Mouse (Mus musculus) G1E (cell line): ENCODE measurements around the gene Retreg2. TPM values are rescaled to one million over a fixed set of nuclear protein-coding genes. Genes with fewer than 3 reads are reported as not detected.

Experiments used
- ATAC-seq: 2 replicates; pipeline ENCODE4 v1.8.0; 2016; ENCODE audit warnings: mild to moderate bottlenecking; ENCODE audit not compliant: insufficient number of reproducible peaks, poor library complexity, low FRiP score, severe bottlenecking; ENCODE audit errors: extremely low read depth
- DNase-seq: peaks from one replicate; pipeline ENCODE4 v3.0.0; 2012; ENCODE audit warnings: low spot score
- H3K27me3 ChIP-seq: 2 replicates; pipeline ENCODE4 v1.6.1; 2012; ENCODE audit warnings: mild to moderate bottlenecking, low read length, inconsistent platforms; ENCODE audit not compliant: insufficient read depth
- H3K36me3 ChIP-seq: replicated peaks from 2 replicates; pipeline ENCODE3; 2012; ENCODE audit warnings: mild to moderate bottlenecking, inconsistent platforms
- H3K4me1 ChIP-seq: 2 replicates; pipeline ENCODE4 v1.6.1; 2012; ENCODE audit warnings: low read depth, low read length, inconsistent platforms, mixed read lengths; ENCODE audit not compliant: insufficient read depth
- H3K4me3 ChIP-seq: 2 replicates; pipeline ENCODE4 v1.5.1; 2012; ENCODE audit warnings: low read depth, mild to moderate bottlenecking, inconsistent platforms, low read length, moderate library complexity, mixed read lengths
- H3K9me3 ChIP-seq: replicated peaks from 2 replicates; pipeline ENCODE4 v1.6.1; 2012; ENCODE audit warnings: inconsistent platforms
- CTCF ChIP-seq: IDR thresholded peaks from 2 replicates; pipeline ENCODE4 v1.5.1; 2012; ENCODE audit warnings: low read depth, low read length, inconsistent platforms, mixed read lengths
- GATA1 ChIP-seq: IDR thresholded peaks from 2 replicates; pipeline ENCODE4 v1.6.1; 2012; ENCODE audit warnings: borderline replicate concordance, low read length, inconsistent platforms, mixed read lengths
- GATA2 ChIP-seq: IDR thresholded peaks from 2 replicates; pipeline ENCODE4 v1.6.1; 2012; ENCODE audit warnings: low read depth, low read length, inconsistent platforms, borderline replicate concordance
- POLR2AphosphoS5 ChIP-seq: IDR thresholded peaks from 2 replicates; pipeline ENCODE4 v1.6.1; 2012; ENCODE audit warnings: low read depth, low read length, inconsistent platforms; ENCODE audit not compliant: insufficient replicate concordance
- TAL1 ChIP-seq: conservative IDR thresholded peaks from 2 replicates; pipeline ENCODE4 v1.6.1; 2012; ENCODE audit warnings: low read depth, low read length, inconsistent platforms, mixed read lengths
- polyA plus RNA-seq: library from polyadenylated mRNA; stranded (reverse); fragments of >175 nt; gene quantifications from 2 replicates; pipeline ENCODE4 v1.2.3, GENCODE M21; 2012
- total RNA-seq, 2 experiments: library from RNA; stranded (forward) in 1 of 2; stranded (reverse) in 1 of 2; fragments of 200-1000 nt in 1 of 2; fragments of >200 nt in 1 of 2; fragmentation: Nextera tagmentation in 1 of 2; gene quantifications; 2 replicates each; pipeline ENCODE4 v1.2.3; 2014 to 2017

Retreg2 gene
- total and polyA plus RNA-seq, 3 experiments = 93.8 to 111 (median 101) TPM

- DNase-seq (no peak), ATAC-seq (no peak)
- peak overlapping the region; percentile 59; the same call in 1 of the 2 replicates for H3K4me3 ChIP-seq
- no peaks in the 10 kb centered on the region for H3K36me3 ChIP-seq
- no peaks in the 10 kb centered on the region for H3K27me3 ChIP-seq
- no peaks in the 10 kb centered on the region for H3K9me3 ChIP-seq
- peaks cover 53% of the 10 kb centered on the region for H3K4me1 ChIP-seq
- TF ChIP-seq POLR2AphosphoS5 = no peak
- no peak for TF ChIP-seq CTCF
- TF ChIP-seq TAL1 = no peak
- TF ChIP-seq GATA2 = no peak
- TF ChIP-seq GATA1 = no peak
Observed at GRCm38 (mm10) chr1:75160256-75160617, 17.7 kb downstream of the Retreg2 start.

GRCm38 (mm10) chr1:75168093-75168471 lies 25.5 kb downstream of the Retreg2 start:
- H3K36me3 ChIP-seq = peaks cover 38% of the 10 kb centered on the region
- TF ChIP-seq POLR2AphosphoS5 (no peak), GATA1 (no peak), GATA2 (no peak), CTCF (no peak), TAL1 (no peak)
- peaks cover 50% of the 10 kb centered on the region for H3K4me1 ChIP-seq
- no peaks in the 10 kb centered on the region for H3K9me3 ChIP-seq
- DNase-seq (no peak), ATAC-seq (no peak)
- H3K4me3 ChIP-seq = peak overlapping the region; percentile 74
- H3K27me3 ChIP-seq = no peaks in the 10 kb centered on the region

- Histone ChIP-seq H3K9me3 (no peaks in the 10 kb centered on the region), H3K36me3 (peaks cover 45% of the 10 kb centered on the region), H3K4me3 (peak within 1 kb of the TSS; percentile 74), H3K27me3 (no peaks in the 10 kb centered on the region), H3K4me1 (peaks cover 50% of the 10 kb centered on the region)
- DNase-seq (peak; percentile 97), ATAC-seq (peak; percentile 92)
- TF ChIP-seq GATA2 (no peak), GATA1 (no peak), TAL1 (no peak), POLR2AphosphoS5 (no peak), CTCF (no peak)
Observed at GRCm38 (mm10) chr1:75168472-75169464, 26.2 kb downstream of the Retreg2 start, which contains the start of gene Zfand2b. Gene Zfand2b, plus strand, starts transcription at chr1:75168646.

GRCm38 (mm10) chr1:75179334-75180104 lies 36.9 kb downstream of the Retreg2 start:
- peaks cover 3% of the 10 kb centered on the region; the same call in 1 of the 2 replicates for H3K9me3 ChIP-seq
- DNase-seq = peak; percentile 86
- H3K4me1 ChIP-seq = peaks cover 59% of the 10 kb centered on the region
- TF ChIP-seq POLR2AphosphoS5 = no peak
- TF ChIP-seq TAL1 = peak; percentile 47; the same call in 1 of the 2 replicates
- ATAC-seq = peak; percentile 65
- peak overlapping the region; percentile 80 for H3K4me3 ChIP-seq
- H3K36me3 ChIP-seq = peaks cover 81% of the 10 kb centered on the region
- no peaks in the 10 kb centered on the region; the same call in 1 of the 2 replicates for H3K27me3 ChIP-seq

GRCm38 (mm10) chr1:75180105-75180590 lies 37.6 kb downstream of the Retreg2 start, which contains the start of gene Abcb6:
Gene Abcb6, minus strand, starts transcription at chr1:75180392.
- H3K27me3 ChIP-seq = no peaks in the 10 kb centered on the region; the same call in 1 of the 2 replicates
- H3K4me1 ChIP-seq = peaks cover 63% of the 10 kb centered on the region
- no peak for TF ChIP-seq GATA2
- no peak for TF ChIP-seq GATA1
- TF ChIP-seq TAL1 = no peak
- no peak for TF ChIP-seq POLR2AphosphoS5
- no peak for TF ChIP-seq CTCF
- ATAC-seq (peak; percentile 85), DNase-seq (peak; percentile 94)
- peaks cover 3% of the 10 kb centered on the region; the same call in 1 of the 2 replicates for H3K9me3 ChIP-seq
- H3K4me3 ChIP-seq = peak within 1 kb of the TSS; percentile 80
- peaks cover 82% of the 10 kb centered on the region for H3K36me3 ChIP-seq
